Mouse (Mus musculus): ENCODE data around the gene Tph1.

- TF ChIP-seq CTCF (conservative IDR thresholded peaks at IDR 0.05; ENCODE audit: low read length) (no peak), POU5F1 (IDR thresholded peaks at IDR 0.05; ENCODE audit: borderline replicate concordance, low read length) (no peak), NANOG (IDR thresholded peaks at IDR 0.05; ENCODE audit: borderline replicate concordance, low read length) (no peak)
Observed at GRCm38 (mm10) chr7:46611970-46612369, 60.4 kb downstream of the Tph1 start.
